Mouse (Mus musculus) embryonic facial prominence, embryonic 12.5 days (tissue): ENCODE measurements at regions not wholly inside any gene's neighbourhood (a gene's known extent, or its start where the extent isn't known, plus 50 kb on each side); places are given as distances from the start of the nearest gene placed in this dataset.

Source experiments
- ATAC-seq: fragments of 200-750 bp; cut with Nextera tagmentation; 2 replicates; pipeline ENCODE4 v1.8.0; 2017; ENCODE audit not compliant: insufficient number of reproducible peaks, insufficient read depth, low FRiP score, low TSS enrichment
- H3K27ac ChIP-seq: fragments of 300-500 bp; sonication (generic); 2 replicates; pipeline ENCODE4 v1.5.1; 2016; ENCODE audit warnings: mild to moderate bottlenecking
- H3K27me3 ChIP-seq: fragments of 300-500 bp; sonication (generic); 2 replicates; pipeline ENCODE4 v1.6.1; 2016; ENCODE audit warnings: mild to moderate bottlenecking, moderate library complexity
- H3K36me3 ChIP-seq: fragments of 300-500 bp; sonication (generic); 2 replicates; pipeline ENCODE4 v1.6.1; 2016; ENCODE audit warnings: mild to moderate bottlenecking
- H3K4me1 ChIP-seq: fragments of 300-500 bp; sonication (generic); 2 replicates; pipeline ENCODE4 v1.6.1; 2016
- H3K4me2 ChIP-seq: fragments of 300-500 bp; sonication (generic); replicated peaks from 2 replicates; pipeline ENCODE4 v1.6.1; 2016; ENCODE audit warnings: mild to moderate bottlenecking, moderate library complexity
- H3K4me3 ChIP-seq: fragments of 300-500 bp; sonication (generic); 2 replicates; pipeline ENCODE4 v1.5.1; 2016; ENCODE audit warnings: mild to moderate bottlenecking
- H3K9ac ChIP-seq: fragments of 300-500 bp; sonication (generic); 2 replicates; pipeline ENCODE4 v1.6.1; 2016; ENCODE audit warnings: mild to moderate bottlenecking, moderate library complexity
- H3K9me3 ChIP-seq: fragments of 300-500 bp; sonication (generic); 2 replicates; pipeline ENCODE4 v1.6.1; 2016; ENCODE audit warnings: mild to moderate bottlenecking, moderate library complexity
- WGBS: fragments of 180-500 bp; shearing (Covaris S2); methylation state at CpG from one replicate; pipeline ENCODE4 v1.1.7; 2016; 5-methylcytosine and 5-hydroxymethylcytosine counted together

DNA sequence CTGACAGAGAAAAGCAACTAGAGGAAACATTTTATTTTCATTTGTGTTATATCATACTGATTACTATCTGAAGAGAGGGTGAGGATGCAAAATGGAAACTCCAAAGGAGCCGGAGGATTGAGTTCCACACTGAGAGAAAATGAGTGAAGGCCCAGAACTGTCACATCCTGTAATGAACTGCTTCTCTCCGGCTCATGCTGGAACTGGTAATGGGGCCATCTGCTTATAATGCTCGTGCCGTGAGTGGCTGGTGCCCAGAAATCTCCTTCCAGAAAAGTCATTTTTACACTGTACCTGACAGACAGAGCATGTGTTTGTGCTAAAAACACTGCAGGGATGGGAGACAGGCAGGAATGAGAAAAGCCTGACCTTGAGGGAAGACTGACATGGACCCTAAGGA, 483.5 kb upstream of the Pkdcc start:
- Histone ChIP-seq H3K27ac (no peak overlapping the region), H3K36me3 (no peaks in the 10 kb centered on the region), H3K4me2 (no peak overlapping the region), H3K9ac (no peak overlapping the region), H3K27me3 (no peaks in the 10 kb centered on the region), H3K4me3 (no peak overlapping the region), H3K4me1 (no peaks in the 10 kb centered on the region), H3K9me3 (no peaks in the 10 kb centered on the region)
- WGBS: 84% methylated on average over 4 of the region's 4 CpGs
- ATAC-seq: no peak

DNA sequence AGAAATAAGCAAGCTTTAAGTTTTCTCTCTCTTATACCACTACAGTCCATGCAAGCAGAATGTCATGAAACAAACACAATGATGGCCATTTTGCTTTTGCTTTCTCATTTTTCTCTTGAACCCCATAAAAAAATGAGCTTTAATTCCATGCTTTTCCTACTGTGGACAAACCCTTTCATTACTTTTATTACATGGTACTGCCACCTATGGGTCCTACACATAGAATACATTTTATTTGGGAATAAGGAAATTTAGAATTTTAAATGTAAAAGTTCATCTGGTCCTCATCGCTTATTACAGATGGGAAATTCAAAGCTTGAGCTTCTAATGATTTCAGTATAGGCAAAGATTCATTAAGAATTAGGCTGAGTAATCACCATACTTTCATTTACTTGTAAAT, 472.6 kb upstream of the Pkdcc start:
- Histone ChIP-seq H3K4me3 (no peak overlapping the region), H3K9me3 (no peaks in the 10 kb centered on the region), H3K4me2 (no peak overlapping the region), H3K27me3 (no peaks in the 10 kb centered on the region), H3K36me3 (no peaks in the 10 kb centered on the region), H3K4me1 (no peaks in the 10 kb centered on the region), H3K9ac (no peak overlapping the region), H3K27ac (no peak overlapping the region)
- WGBS: 90% methylated on average over 1 of the region's 1 CpGs
- no peak for ATAC-seq

GRCm38 (mm10) chr17:82757400-82757799, 457.7 kb upstream of the Pkdcc start:
- H3K9ac ChIP-seq: no peak overlapping the region
- H3K27ac ChIP-seq: no peak overlapping the region
- H3K9me3 ChIP-seq: no peaks in the 10 kb centered on the region
- H3K4me2 ChIP-seq: no peak overlapping the region
- no peak for ATAC-seq
- WGBS: 83% methylated on average over 3 of the region's 3 CpGs
- no peaks in the 10 kb centered on the region for H3K27me3 ChIP-seq
- no peaks in the 10 kb centered on the region for H3K36me3 ChIP-seq
- no peak overlapping the region for H3K4me3 ChIP-seq
- no peaks in the 10 kb centered on the region for H3K4me1 ChIP-seq

- no peak overlapping the region for H3K4me3 ChIP-seq
- 64% methylated on average over 2 of the region's 2 CpGs for WGBS
- ATAC-seq: no peak
These were observed 436.0 kb upstream of the Pkdcc start for GRCm38 (mm10) chr17:82779096-82779495.

GRCm38 (mm10) chr17:82822129-82822528, 393.0 kb upstream of the Pkdcc start:
- H3K4me2 ChIP-seq: no peak overlapping the region
- ATAC-seq: no peak
- no peaks in the 10 kb centered on the region for H3K27me3 ChIP-seq
- H3K9me3 ChIP-seq: no peaks in the 10 kb centered on the region
- no peak overlapping the region for H3K27ac ChIP-seq
- H3K9ac ChIP-seq: no peak overlapping the region
- WGBS: 77% methylated on average over 3 of the region's 3 CpGs
- H3K4me3 ChIP-seq: no peak overlapping the region
- H3K36me3 ChIP-seq: no peaks in the 10 kb centered on the region
- no peaks in the 10 kb centered on the region for H3K4me1 ChIP-seq

More at GRCm38 (mm10) chr17:82779096-82779495, 436.0 kb upstream of the Pkdcc start:
- Histone ChIP-seq H3K9ac (no peak overlapping the region), H3K9me3 (no peaks in the 10 kb centered on the region), H3K36me3 (no peaks in the 10 kb centered on the region), H3K27ac (no peak overlapping the region), H3K4me2 (no peak overlapping the region), H3K4me1 (no peaks in the 10 kb centered on the region), H3K27me3 (no peaks in the 10 kb centered on the region)

DNA sequence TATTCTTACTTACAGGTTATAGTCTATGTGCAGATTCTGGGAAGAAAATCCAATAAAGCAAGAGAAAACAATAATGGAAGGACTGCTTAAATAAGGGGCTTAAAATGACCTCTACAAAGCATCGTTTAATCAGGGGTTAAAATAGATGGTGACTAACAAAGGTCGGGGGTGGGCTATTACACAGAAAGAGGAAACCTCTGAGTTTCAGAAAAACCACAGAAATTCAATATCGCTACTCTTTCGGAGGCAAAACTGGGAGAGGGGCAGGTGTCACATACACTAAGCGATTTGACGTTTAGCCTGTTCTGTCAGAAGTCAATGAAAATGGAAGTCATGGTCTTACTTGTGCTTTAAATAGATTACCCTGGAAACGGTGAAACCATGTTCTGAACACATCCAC, 391.0 kb upstream of the Pkdcc start:
- Histone ChIP-seq H3K4me3 (no peak overlapping the region), H3K9ac (no peak overlapping the region), H3K27ac (no peak overlapping the region), H3K4me1 (no peaks in the 10 kb centered on the region), H3K4me2 (no peak overlapping the region), H3K36me3 (no peaks in the 10 kb centered on the region), H3K27me3 (no peaks in the 10 kb centered on the region), H3K9me3 (no peaks in the 10 kb centered on the region)
- 54% methylated on average over 7 of the region's 7 CpGs for WGBS
- ATAC-seq: no peak

- Histone ChIP-seq H3K9me3 (no peaks in the 10 kb centered on the region), H3K36me3 (no peaks in the 10 kb centered on the region), H3K4me3 (no peak overlapping the region), H3K4me1 (no peaks in the 10 kb centered on the region), H3K27me3 (no peaks in the 10 kb centered on the region), H3K9ac (no peak overlapping the region), H3K27ac (no peak overlapping the region), H3K4me2 (no peak overlapping the region)
- 86% methylated on average over 6 of the region's 6 CpGs for WGBS
- no peak for ATAC-seq
These were observed 390.5 kb upstream of the Pkdcc start for GRCm38 (mm10) chr17:82824619-82825018.

DNA sequence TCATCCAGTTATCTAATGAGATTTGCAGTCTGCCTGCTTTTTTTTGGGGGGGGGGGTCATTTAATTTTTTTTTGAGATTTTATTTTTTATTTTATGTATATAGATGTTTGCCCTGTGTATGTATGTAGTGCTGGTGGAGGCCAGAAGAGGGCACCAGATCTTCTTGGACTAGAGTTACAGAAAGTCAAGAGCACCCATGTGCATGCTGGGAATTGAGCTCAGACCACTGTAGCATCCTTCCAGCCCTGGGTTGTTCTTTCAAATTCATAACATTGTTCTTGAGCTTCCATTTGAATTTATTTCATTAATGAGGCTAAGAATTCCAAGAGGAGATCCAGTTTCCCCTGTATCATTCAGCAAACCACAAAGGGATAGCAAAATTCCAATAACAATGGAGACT, 387.9 kb upstream of the Pkdcc start:
- ATAC-seq: no peak
- H3K9ac ChIP-seq: no peak overlapping the region
- H3K36me3 ChIP-seq: no peaks in the 10 kb centered on the region
- no peak overlapping the region for H3K4me2 ChIP-seq
- H3K4me3 ChIP-seq: no peak overlapping the region
- H3K9me3 ChIP-seq: no peaks in the 10 kb centered on the region
- H3K27me3 ChIP-seq: no peaks in the 10 kb centered on the region
- no peaks in the 10 kb centered on the region for H3K4me1 ChIP-seq
- no peak overlapping the region for H3K27ac ChIP-seq

DNA sequence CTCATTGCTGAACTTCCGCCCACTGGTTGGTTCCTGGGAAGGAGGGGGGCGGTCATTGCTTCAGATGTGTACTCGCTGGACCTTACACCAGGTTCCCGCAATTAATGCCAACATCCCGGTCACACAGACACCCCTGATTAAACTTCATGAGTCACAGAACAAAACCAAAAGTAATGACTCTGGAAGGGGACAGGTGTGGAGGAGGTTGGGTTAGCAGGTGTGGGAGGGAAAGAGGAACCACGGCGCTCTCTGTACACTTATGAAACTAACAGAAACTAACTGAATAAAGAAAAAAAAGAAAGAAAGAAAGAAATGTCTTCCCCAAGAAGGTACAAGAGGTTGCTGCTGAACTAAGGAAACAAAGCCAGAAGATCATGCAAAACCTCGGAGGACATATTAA, 387.3 kb upstream of the Pkdcc start:
- Histone ChIP-seq H3K4me3 (no peak overlapping the region), H3K27ac (no peak overlapping the region), H3K9ac (no peak overlapping the region), H3K9me3 (no peaks in the 10 kb centered on the region), H3K36me3 (no peaks in the 10 kb centered on the region), H3K4me2 (no peak overlapping the region), H3K27me3 (no peaks in the 10 kb centered on the region), H3K4me1 (no peaks in the 10 kb centered on the region)
- 91% methylated on average over 8 of the region's 8 CpGs for whole genome bisulfite sequencing
- no peak for ATAC-seq

- ATAC-seq: no peak
- no peaks in the 10 kb centered on the region for H3K4me1 ChIP-seq
- no peak overlapping the region for H3K4me3 ChIP-seq
- H3K9me3 ChIP-seq: no peaks in the 10 kb centered on the region
- H3K27me3 ChIP-seq: no peaks in the 10 kb centered on the region
- H3K4me2 ChIP-seq: no peak overlapping the region
- H3K9ac ChIP-seq: no peak overlapping the region
- H3K36me3 ChIP-seq: no peaks in the 10 kb centered on the region
- no peak overlapping the region for H3K27ac ChIP-seq
- WGBS: 78% methylated on average over 5 of the region's 5 CpGs
These were observed 386.6 kb upstream of the Pkdcc start for GRCm38 (mm10) chr17:82828434-82828997.

DNA sequence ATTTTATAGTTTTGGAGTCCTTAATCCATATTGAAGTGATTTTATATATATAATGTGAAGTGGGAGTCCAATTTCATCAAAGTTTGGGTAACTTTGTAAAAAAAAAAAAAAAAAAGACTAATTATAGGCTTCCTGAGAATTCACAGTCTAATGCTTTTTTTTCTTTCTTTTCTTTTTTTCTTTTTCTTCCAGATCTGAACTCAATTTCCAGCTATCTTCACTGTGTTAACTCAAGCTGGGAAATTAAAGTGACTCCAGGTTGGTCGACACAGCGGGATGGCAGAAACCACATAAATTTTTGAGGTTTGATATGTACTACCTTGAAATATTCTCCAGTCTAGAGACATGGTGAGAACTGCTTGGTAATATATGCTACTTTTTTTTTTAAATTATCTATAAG, 385.7 kb upstream of the Pkdcc start:
- no peak overlapping the region for H3K4me2 ChIP-seq
- H3K4me1 ChIP-seq: no peaks in the 10 kb centered on the region
- no peak for ATAC-seq
- H3K27ac ChIP-seq: no peak overlapping the region
- 80% methylated on average over 2 of the region's 2 CpGs for WGBS
- no peaks in the 10 kb centered on the region for H3K36me3 ChIP-seq
- no peak overlapping the region for H3K4me3 ChIP-seq
- no peaks in the 10 kb centered on the region for H3K9me3 ChIP-seq
- no peak overlapping the region for H3K9ac ChIP-seq
- no peaks in the 10 kb centered on the region for H3K27me3 ChIP-seq

DNA sequence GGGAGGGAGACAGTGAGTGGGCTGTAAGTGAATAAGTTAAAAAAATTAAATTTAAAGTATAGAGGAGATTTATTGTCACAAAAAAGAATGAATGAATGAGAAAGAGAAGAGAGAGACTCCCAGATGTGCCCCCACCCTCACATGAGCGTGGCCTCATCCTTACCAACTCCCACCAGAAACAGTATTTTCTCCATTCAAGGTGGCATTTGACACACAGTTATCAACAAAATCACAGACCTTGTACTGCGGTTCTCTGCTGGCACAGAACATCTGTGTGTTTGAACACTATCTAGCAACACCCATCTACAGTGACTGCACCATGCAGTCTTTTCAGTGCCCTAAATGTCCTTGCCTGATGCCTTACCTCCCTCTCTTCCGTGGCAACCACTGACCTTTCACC, 380.9 kb upstream of the Pkdcc start:
- Histone ChIP-seq H3K9me3 (no peaks in the 10 kb centered on the region), H3K4me2 (no peak overlapping the region), H3K9ac (no peak overlapping the region), H3K4me1 (no peaks in the 10 kb centered on the region), H3K27me3 (no peaks in the 10 kb centered on the region), H3K4me3 (no peak overlapping the region), H3K36me3 (no peaks in the 10 kb centered on the region), H3K27ac (no peak overlapping the region)
- no peak for ATAC-seq
- WGBS: 77% methylated on average over 3 of the region's 3 CpGs

GRCm38 (mm10) chr17:82836115-82836514, 379.0 kb upstream of the Pkdcc start:
- WGBS: 77% methylated on average over 3 of the region's 3 CpGs
- no peak overlapping the region for H3K27ac ChIP-seq
- no peaks in the 10 kb centered on the region for H3K27me3 ChIP-seq
- no peak overlapping the region for H3K9ac ChIP-seq
- H3K4me3 ChIP-seq: no peak overlapping the region
- H3K9me3 ChIP-seq: no peaks in the 10 kb centered on the region
- H3K4me1 ChIP-seq: no peaks in the 10 kb centered on the region
- ATAC-seq: no peak
- no peaks in the 10 kb centered on the region for H3K36me3 ChIP-seq
- H3K4me2 ChIP-seq: no peak overlapping the region
